Mouse (Mus musculus): ENCODE results near the gene Flvcr2.

The Flvcr2 gene

DNA sequence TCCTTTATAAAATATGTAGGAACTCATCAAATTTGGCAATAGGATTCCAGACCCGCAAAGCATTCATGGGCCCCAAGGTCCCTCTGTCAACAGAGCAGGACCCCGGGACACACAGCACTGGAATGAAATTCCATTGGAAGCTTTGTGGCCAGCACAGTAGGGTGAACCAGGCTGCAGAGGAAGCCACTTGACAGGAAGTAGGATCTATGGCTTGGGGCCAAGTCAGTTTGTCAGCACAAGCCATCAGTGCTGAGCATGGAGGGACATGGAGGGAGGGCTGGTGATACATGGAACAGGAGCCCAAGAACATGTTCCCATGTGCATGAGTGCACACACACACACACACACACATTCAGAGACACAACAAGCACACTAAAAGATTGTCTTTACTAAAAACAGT lies 10.1 kb upstream of the Flvcr2 start:
- DNase-seq, result peak; percentile 72

DNA sequence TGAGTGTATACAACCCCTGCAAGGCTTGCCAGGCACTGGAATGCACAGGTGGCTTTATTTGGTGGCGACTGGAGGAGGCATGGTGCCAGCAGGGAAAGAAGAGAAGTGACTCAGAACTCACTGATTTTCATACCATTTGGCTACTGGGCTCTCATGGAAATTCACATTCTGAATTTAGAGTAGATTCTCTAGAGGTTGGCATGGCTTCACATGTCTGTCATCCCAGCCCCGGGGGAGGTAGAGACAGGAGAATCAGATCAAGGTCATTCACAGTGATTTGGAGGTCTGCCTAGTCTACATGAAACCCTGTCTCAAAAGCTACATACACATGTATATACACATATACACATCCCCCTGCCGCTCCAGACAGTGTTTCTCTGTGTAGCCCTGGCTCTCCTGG lies 9.4 kb upstream of the Flvcr2 start:
- no peak for DNase-seq

DNA sequence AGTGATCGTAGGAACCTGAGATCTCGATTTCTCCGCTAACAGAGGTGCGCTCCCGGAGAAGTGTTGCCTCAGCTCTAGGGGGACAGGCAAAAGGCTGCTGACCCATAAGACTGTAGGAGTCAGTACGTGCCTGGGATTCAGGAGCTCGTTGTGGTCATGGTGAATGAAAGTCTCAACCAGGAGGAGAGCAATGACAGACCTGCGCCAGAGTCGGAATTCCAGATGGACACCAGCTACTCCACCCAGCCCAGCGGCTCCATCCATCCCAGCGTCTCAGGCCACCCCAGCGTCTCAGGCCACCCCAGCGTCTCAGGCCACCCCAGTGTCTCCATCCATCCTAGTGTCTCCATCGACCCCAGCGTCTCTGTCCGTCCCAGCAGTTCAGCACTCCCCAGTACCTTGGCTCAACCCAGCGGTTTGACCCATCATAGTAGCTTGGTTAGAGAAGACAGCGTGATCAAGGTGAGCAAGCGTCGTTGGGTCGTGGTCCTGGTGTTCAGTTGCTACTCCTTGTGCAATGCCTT lies 419 bp downstream of the Flvcr2 start:
- no peak for DNase-seq

DNA sequence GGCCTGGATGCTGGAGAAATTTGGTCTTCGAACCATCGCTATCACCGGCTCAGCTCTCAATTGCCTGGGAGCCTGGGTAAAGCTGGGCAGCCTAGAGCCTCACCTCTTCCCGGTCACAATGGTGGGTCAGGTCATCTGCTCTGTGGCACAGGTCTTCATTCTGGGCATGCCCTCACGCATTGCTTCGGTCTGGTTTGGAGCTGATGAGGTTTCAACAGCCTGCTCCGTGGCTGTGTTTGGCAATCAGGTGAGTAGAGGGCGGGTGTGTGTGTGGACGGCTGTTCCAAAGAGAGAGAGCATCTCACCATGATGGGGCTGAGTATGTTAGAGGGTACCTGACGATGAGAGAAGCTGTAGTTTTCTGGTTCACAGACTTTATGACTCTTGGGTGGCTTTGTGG lies 1.0 kb downstream of the Flvcr2 start:
- DNase-seq, result no peak

DNA sequence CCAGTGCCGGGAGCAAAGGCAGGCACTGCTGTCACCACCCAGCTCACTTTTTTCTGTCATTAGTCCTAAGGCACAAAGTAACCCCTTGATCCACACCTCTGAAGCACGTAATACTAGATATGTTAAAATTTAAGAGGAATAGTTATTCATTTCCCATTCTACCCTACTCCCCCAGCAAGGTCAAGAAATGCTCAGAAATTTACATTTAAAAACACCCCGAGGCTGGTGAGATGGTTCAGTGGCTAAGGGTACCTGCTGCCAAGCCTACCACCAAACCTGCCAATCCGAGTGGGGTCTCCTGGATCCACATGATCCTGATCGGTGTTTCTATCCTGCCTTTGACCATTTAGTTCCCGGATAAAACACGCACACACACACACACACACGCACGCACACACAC lies 3.5 kb downstream of the Flvcr2 start:
- DNase-seq, result no peak

DNA sequence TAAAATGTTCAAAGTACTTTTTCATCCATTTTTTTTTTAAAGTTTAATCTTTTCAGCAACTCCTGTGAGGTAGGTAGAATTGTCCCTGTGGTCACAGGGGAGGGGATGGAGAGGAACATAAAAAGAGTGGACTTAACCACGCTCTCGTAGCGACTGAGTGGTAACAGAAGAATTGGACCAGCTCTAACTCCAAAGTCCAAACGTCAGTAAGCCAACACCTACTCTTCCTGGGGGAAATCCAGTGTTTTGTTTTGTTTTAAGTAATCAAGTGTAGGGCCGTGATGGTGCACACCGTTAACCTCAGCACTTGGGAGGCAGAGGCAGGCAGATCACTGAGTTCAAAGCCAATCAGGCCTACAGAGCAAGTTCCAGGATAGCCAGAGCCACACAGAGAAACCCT lies 5.8 kb downstream of the Flvcr2 start:
- DNase-seq, result no peak

DNA sequence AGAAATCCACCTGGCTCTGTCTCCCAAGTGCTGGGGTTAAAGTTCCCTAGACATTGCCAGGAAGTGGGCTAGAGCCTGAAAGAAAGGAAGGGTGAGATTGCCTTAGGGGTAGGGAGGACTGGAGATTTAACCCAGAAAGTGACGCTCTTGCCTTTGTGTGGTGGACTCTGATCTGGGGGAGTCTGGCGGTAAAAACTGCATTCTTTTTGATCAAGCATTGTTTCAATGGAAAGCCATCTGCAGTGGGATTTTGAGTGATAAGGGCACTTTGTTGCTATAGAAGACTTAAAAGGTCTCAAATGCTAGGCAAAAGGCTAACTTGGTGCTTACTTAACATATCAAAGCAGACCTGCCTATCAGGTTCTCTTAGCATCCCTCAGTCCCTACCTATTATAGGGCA lies 6.9 kb downstream of the Flvcr2 start:
- no peak for DNase-seq

DNA sequence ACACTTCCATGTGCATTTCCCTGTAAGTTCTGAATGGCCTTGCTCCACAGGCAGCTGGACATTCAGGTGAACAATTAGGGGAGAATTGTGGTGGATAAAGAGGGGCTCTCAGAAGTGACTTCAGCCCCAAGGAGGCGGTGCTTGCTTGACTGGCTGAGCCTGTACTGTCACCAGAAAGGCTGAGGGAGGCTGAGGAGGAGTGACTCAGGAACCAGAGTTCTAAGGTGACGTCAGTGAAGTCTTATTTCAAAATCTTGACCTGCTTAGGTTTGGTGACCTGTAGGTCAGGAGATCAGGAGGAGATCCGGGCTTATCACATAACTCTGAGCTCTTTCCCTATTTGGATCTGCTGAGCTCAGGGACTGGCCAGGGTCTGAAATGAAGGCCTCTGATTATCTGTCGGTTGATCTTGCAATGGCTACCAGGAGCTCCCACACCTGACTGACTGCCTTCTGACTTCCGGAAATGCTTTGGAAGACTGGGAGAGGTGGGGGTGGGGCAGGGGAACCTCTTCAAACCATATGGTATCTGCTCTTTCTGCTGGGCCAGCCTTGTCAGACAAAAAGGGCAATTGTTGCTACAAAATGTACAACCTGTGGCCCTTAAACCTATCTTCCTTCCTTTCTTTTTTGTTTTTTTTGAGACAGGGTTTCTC lies 8.4 kb downstream of the Flvcr2 start:
- DNase-seq, result no peak

DNA sequence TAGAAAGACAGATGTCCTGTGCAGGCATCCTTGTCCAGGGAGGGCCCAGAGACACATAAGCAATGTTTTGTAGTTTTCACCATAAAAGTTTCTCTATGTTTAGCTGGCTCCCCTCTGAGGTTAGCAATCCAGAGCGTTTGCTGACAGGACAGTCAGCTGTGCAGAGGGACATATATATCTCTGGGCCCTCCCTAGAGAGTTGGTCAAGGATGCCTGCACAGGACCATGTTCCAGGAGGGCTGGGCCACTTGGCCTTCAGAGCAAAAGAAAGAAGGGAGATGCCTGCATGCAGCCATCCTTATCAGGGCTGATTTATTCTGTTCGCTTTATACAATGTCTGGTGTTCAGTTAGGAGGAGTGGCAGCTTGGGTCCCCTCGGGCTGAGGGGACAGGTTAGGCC lies 10.1 kb downstream of the Flvcr2 start:
- DNase-seq, result no peak

DNA sequence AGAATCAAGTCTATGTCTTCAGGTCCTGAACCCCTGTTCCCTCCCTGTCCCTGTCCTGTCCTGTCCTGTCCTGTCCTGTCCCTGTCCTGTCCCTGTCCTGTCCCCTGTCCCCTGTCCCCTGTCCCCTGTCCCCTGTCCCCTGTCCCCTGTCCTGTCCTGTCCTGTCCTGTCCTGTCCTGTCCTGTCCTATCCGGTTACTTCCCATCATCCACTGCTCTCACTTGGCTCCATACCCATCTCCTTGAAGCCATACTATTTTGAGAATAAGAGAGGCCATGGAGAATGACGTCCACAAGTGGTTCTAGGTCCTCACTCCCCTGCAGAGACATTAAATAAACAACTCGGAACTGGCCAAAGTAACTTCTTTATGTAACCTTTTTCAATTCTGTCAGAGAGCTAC lies 10.7 kb downstream of the Flvcr2 start:
- no peak for DNase-seq

DNA sequence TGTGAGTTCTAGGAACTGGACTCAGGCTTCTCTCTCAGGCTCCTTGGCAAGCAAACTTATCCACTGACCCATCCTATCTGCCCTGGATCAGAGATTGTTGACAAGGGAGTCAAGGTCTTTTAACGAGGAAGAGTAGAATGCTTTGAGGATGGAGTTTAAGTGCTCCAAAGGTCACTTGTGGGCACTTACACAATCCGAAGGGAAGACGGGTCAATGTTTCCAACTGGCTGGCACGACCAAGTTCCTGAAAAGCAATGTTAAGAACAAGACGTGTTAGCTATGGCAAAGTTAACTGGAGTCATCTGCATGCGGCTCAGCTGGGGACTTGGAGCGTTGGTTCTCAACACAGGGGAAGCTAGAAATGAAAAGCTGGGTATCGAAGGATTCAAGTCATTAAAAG lies 12.4 kb downstream of the Flvcr2 start:
- no peak for DNase-seq

DNA sequence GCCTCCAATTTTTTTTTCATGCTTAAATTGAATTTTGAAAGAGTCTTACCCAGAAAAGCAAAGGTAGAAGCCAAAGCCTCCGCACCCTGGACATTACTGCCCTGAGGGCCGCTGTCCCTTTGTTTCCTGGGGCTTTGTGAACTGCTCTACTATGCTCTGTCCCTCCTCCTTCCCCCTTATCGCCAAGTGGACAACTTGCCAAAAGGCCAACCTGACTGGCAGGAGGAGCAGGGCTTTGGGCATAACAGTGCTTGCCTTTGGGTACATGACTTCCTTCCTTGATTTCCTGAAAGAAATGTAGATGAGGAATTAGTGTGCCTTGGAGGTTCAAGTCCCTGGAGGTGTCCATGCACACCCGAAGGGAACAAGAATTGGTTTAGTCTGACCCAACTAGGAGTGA lies 15.1 kb downstream of the Flvcr2 start:
- no peak for DNase-seq

DNA sequence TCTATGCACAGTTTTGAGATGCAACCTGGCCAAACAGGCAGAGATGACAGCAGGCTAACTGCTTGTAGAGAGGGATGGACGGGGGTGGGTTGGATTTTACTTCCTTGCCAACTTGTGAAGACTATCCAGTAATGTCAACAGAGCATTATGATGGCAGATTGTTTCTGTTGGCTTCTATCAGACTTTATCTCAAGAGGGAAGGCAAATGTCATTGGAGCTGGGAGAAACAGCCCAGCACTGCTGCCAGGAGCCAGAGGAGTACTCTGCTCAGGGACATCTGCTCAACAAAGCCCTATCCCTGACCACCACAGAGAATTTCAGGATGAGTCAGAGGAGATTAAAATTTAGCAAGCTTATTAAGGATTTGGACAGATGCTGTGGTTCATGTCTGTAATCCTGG lies 18.3 kb downstream of the Flvcr2 start:
- DNase-seq, result no peak

DNA sequence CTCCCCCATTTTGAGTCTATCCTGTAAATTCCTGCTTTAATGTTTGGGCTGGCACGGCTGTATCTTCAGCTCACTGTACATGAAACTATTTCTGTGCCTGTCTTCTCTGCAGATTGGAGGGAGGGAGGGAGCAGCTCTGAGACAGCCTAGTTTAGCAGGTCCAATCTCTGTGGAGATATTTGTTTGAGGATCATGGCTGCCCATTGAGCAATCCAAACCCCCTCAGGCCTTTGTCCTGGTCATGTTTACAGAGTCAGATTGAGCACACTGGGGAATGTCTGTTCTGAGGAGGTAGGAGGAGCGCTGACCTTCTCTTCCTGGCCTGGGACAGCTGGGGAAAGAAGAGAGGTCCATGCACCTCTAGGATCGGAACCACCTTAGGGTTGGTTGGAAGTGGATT lies 19.9 kb downstream of the Flvcr2 start:
- no peak for DNase-seq

DNA sequence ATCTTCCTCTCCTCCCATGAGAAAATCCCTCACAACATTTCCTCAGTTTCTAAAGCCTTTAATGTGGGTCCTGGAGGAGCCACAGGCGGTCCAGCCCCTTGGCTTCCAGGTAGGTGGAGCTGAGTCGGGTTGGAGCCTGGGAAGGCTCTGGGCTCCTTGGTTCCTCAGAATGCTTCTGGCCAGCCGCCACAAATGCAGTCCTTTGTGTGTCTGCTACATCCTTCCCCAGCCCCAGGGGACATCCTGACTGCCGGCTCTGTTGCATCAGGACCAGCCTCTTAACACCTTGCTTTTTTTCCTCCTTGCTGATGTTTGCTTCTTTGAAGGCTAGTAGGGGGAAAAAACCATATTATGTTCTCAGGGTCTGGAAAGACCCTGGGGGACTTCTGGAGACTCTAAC lies 21.4 kb downstream of the Flvcr2 start:
- no peak for DNase-seq

DNA sequence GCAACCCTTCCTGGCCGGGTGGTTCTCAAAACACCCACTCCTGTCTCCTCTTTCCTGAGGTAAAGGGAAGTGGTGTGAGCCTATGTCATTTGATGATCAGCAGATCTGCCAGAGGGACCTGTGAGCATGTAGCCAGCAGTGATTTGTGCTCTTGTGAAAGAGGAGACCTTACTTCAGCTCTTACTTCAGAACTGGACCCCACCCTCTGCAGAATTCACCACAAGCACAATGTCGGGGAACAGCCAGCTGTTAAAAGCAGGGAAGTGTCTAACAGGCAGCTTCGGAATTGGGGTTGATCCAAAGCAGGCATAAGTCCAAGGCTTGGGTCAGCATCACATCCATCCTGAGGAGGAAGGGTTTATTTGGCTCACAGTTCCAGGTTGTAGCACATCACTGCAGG lies 25.0 kb downstream of the Flvcr2 start:
- peak; percentile 53 for DNase-seq

DNA sequence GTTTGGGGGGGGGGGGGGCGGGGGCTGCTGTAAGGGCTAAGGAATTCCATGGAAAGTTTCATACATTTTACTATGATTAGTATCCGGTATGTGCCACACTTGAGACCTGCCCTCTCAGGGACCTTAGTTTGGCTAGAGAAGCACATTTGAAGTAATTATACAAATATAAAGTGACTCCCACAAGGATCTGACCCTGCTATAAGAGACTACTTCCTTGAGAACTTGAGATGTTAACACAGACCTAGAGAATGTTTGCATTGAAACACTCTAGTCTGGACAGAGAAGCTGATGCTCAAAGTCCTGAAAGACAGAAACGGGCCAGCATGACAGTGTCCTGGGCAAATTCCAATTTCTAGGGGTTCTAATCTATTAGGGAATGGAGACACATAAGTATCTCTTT lies 32.6 kb downstream of the Flvcr2 start:
- DNase-seq, result no peak

DNA sequence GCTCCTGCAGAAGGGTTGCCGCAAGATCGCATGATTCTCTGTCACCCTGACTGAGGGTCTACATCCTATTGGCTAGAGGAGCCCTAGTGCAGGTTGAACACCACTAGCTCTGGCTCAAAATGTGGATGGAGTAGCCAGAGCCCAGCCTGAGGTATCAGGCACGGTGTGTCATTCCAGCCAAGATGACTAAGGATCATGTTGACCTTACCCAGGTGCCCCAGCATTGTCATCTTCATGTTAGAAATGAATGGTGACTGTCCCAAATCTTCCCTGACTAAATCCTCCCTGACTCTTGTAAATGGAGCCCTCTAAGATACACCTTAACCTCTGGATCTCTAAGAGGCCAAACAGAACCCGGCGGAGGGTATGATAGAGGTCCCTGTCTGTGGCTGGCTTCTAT lies 33.4 kb downstream of the Flvcr2 start:
- DNase-seq, result no peak

DNA sequence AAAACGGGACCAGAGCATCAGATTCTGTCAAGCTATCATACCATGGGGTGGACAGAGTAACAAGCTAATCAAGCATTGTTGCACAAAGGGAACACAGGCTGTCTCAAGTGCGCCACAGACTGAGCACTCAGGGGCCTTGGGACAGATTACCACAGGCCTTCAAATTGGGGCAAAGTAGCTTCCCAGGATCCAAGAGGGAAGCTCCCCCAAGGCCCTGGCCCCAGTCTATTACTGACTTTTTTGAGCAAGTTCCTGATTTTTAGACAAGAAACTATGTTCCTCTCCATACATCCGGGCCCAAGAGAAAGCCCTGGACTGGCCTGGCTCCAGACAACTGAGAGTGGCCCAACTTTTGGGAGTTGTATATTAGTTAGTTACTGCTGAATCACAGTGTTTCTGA lies 35.3 kb downstream of the Flvcr2 start:
- DNase-seq, result no peak

DNA sequence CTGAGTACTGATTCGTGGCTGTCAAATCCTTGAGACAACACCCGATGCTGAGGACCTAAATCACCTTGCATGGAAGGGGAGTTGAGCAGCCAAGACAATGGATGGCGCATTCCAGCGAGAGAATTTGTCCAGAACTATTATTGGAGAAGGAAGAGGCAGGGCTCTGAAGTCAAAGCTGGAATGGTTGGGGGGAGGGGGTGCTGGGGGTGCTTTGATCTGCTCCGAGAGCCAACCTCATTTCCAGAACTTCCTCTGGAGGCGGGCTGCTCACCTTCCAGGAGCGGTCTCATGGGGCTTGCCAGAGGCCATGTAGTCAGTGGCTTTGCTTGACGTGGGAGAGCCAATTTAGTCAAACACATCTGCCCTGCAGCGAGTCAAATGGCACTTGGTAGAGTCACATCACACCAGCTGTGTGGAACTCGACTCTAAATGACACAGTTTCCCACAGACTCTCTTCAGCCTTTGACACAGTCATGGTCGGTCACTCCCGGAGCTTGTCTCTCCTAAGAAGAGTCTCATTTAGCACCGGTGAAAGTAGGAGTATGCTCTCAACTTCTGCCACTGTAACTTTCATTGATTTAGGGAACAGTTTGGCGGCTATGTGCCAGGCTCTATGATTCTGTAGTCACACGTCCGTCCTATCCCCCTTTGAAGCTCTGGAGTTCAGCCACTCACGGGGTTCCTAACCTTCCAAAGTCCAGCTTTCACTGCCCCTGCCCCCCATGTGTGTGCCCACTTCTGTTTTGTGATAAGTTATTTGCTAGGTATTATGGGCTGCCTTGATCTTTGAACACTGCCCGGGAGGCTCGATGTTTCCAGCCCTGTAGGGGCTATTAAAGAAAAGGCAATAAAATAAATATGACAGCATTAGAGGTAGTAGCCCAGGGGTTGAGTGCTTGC lies 38.8 kb downstream of the Flvcr2 start:
- peak; percentile 14 for DNase-seq

DNA sequence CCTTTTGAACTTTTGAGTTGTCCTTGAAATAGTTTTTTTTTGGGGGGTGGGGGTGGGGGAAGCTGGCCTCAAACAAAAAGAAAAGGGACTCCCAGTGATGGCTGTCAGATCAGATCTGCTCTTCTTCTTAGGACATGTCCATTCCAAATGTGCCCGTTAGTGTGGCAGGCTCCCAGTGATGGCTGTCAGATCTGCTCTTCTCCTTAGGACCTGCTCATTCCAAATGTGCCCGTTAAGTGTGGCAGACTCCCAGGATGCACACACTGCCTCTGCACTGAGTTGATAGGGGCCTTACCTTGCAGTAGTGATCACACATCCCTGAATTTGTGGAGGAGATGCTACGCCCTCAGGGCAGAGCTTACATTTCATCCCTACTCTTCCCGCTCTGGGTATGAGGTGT lies 45.8 kb downstream of the Flvcr2 start:
- no peak for DNase-seq

DNA sequence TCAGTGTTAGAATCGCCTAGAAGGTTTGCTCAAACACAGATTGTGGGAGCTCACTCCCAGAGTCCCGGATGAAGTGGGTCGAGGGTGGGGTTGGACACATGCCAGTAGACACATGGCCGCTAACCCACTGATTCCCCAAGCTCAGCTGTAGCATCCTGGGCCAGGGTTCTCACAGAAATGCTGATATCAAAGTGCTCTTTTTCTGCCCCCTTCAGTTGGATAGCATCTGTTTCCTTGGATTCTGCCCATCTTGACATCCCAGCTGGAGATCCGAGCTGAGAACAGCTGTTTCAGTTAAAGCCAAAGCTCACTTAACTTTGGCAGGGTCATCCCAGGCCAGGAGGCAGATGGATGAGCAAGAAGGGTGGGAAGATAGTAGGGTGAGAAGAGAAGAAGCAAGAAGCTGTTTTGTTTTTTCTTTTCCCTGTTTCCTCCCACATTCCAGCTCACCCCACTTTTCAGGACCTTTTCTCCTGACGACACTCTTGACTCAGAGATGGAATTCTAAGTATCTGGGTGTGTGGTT lies 46.5 kb downstream of the Flvcr2 start:
- peak; percentile 66 for DNase-seq

DNA sequence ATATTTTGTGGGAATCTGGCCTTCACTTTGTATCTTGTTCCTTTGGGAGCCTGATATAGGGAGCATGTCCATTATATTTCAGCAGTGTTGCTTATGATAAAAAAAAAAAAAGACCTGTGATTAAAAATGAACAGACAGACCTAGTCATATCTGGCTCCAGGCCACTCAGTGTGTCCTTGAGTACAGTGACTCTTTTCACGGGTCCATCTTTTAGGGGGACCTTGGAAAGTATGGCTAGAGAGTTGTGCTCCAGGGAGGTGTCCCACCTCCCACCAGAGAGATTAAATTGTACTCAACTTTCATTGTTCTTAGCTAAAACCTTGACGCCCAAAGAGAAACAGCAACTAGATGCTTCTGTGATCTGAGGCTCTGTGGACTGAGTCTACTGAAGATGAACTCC lies 47.8 kb downstream of the Flvcr2 start:
- no peak for DNase-seq

DNA sequence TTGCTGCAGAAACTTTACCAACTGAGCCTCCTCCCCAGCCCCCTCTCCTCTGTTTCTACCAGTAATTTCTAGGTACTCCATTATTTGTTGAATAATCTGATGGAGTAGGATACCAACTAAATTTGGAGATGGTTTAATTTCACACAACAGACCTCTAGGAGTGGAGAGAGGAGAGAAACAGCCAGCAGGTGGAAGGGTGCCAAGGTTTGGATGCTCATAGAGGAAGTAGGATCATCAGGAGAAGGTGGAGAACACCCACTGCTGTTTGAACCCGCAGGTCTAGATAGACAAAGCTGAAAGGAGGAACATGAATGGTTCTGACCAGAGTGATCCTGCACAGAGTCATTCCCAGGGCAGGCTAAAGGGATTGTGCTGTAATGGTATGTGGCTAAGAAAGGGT lies 49.2 kb downstream of the Flvcr2 start:
- no peak for DNase-seq
